Mouse (Mus musculus) lung, postnatal 0 days (tissue): ENCODE data around the gene Gm49358. TPM values are rescaled to one million over a fixed set of nuclear protein-coding genes. Genes with fewer than 3 reads are reported as not detected.

Experiments used
- ATAC-seq: fragments of 200-750 bp; cut with Nextera tagmentation; 2 replicates; pipeline ENCODE4 v1.8.0; 2017; ENCODE audit warnings: moderate library complexity
- DNase-seq: peaks from one replicate; pipeline ENCODE4 v3.0.0-alpha.2; 2016; ENCODE audit warnings: low spot score
- H3K27ac ChIP-seq: fragments of 300-500 bp; sonication (generic); 2 replicates; pipeline ENCODE4 v1.5.1; 2014; ENCODE audit warnings: antibody characterized with exemption, mild to moderate bottlenecking, low read length, mixed read lengths
- H3K27me3 ChIP-seq: fragments of 300-500 bp; sonication (generic); replicated peaks from 2 replicates; pipeline ENCODE4 v1.6.1; 2014; ENCODE audit warnings: low read length, mixed read lengths; ENCODE audit not compliant: insufficient read depth
- H3K36me3 ChIP-seq: fragments of 300-500 bp; sonication (generic); 2 replicates; pipeline ENCODE4 v1.6.1; 2014; ENCODE audit warnings: low read length, mixed read lengths; ENCODE audit not compliant: insufficient read depth
- H3K4me1 ChIP-seq: fragments of 300-500 bp; sonication (generic); 2 replicates; pipeline ENCODE4 v1.6.1; 2014; ENCODE audit warnings: antibody characterized with exemption, low read depth, low read length, mixed read lengths; ENCODE audit not compliant: insufficient read depth
- H3K4me2 ChIP-seq: fragments of 300-500 bp; sonication (generic); replicated peaks from 2 replicates; pipeline ENCODE4 v1.6.1; 2014; ENCODE audit warnings: low read depth, mild to moderate bottlenecking, low read length, moderate library complexity, mixed read lengths
- H3K4me3 ChIP-seq: fragments of 300-500 bp; sonication (generic); 2 replicates; pipeline ENCODE4 v1.5.1; 2014; ENCODE audit warnings: low read depth, low read length
- H3K9ac ChIP-seq: fragments of 300-500 bp; sonication (generic); replicated peaks from 2 replicates; pipeline ENCODE4 v1.6.1; 2014; ENCODE audit warnings: low read depth, mild to moderate bottlenecking
- H3K9me3 ChIP-seq: fragments of 300-500 bp; sonication (generic); 2 replicates; pipeline ENCODE4 v1.6.1; 2016; ENCODE audit warnings: low read length, mixed read lengths
- CTCF ChIP-seq: IDR thresholded peaks from 2 replicates; pipeline ENCODE4 v1.5.1; 2016; ENCODE audit warnings: antibody characterized with exemption, mild to moderate bottlenecking
- EP300 ChIP-seq: IDR thresholded peaks from 2 replicates; pipeline ENCODE4 v1.6.1; 2016; ENCODE audit warnings: antibody characterized with exemption, mild to moderate bottlenecking, control low read depth
- whole genome bisulfite sequencing: fragments of 180-500 bp; shearing (Covaris S2); extraction: QIAGEN DNeasy Blood & Tissue Kit; methylation state at CpG from one replicate; pipeline ENCODE4 v1.1.7; 2014; 5-methylcytosine and 5-hydroxymethylcytosine counted together
- polyA plus RNA-seq: library from polyadenylated mRNA; unstranded; fragments of >200 nt; fragmentation: Nextera tagmentation; extraction: Ambion mirVana; gene quantifications from 2 replicates; pipeline ENCODE4 v1.2.1, GENCODE M21; 2015

Gene Gm49358
- not detected in 2 replicates for polyA plus RNA-seq

DNA sequence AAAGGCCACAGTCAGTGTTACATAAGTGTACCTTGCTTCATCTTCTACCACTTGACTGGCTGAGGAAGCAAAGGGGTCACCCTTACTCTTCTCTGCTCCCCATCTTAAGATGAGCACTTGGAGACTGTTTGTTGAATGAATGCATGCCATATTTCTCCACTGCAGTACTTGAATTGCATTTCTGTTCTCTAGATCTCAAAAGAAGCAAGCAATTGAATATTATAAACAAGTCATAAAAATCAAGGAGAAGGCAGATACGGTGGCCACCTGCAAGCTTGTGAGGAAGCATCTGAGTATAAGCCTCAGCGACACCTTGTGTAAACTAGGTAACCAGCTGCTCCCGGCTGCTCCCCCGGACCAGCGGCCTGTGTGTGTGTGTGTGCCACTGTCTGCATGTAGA lies at the start of gene Gm49358:
Gm49358 (plus strand) TSS at position 301 of the 400 bp plus-strand sequence.
- ATAC-seq = no peak
- H3K36me3 ChIP-seq = no peaks in the 10 kb centered on the region

DNA sequence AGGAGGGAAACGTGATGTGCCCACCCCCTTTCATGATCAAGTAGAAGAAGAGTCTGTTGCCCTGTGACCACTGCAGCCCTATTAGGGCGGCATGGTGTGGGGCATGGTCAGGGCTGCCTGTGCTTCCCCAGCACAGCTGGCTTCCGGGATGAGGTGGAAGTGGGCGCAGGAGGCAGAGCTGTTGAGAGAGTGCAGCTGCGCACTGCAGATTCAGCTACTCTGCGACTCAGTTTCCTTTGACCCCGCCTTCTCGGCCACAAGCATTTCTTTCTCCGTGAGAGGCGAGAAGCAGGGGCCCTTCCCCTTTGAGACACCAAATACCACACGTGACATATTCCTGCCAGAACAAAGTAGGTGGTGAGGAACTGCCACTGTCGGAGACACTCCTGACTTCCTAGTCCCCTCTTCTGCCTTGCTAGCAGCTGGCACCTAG lies 36.2 kb upstream of the Gm49358 start:
- peak; percentile 87 for ATAC-seq
- peak overlapping the region; percentile 57 for H3K27ac ChIP-seq

More for the DNA sequence above, at the start of gene Gm49358:
- no peak for DNase-seq
- Histone ChIP-seq H3K4me3 (no peak within 1 kb of the TSS), H3K27ac (no peak within 1 kb of the TSS), H3K27me3 (no peaks in the 10 kb centered on the region), H3K9me3 (no peaks in the 10 kb centered on the region), H3K9ac (no peak within 1 kb of the TSS), H3K4me2 (no peak within 1 kb of the TSS), H3K4me1 (no peaks in the 10 kb centered on the region)
- WGBS = 82% methylated on average over 5 of the region's 5 CpGs
- TF ChIP-seq CTCF (no peak), EP300 (no peak)

DNA sequence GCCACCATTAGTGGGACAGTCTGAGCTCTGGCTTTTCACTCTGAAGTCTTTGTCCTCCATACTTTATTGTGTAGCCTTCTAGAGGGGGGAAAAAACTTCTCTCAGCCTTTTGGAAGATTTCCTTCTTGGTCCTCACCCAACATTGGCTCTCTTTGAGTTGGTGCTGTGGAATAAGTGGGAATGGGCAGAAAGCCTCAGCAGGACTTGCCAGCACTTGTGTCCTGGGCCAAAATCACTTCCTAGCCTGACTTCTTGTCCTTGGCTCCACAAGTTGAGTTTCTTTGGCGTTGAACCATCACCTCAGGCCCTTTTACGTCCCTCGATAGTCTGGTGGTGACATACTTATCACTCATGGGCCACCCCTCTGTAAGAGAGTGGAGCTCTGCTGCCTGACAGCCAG lies 35.6 kb upstream of the Gm49358 start:
- peak overlapping the region; percentile 61 for H3K4me2 ChIP-seq

More for the DNA sequence above, 36.2 kb upstream of the Gm49358 start:
- Histone ChIP-seq H3K4me3 (peak overlapping the region; percentile 20; the same call in 1 of the 2 replicates), H3K4me2 (peak overlapping the region; percentile 61), H3K4me1 (peaks cover 8% of the 10 kb centered on the region; the same call in 1 of the 2 replicates), H3K27me3 (no peaks in the 10 kb centered on the region), H3K36me3 (no peaks in the 10 kb centered on the region), H3K9ac (no peak overlapping the region), H3K9me3 (no peaks in the 10 kb centered on the region)
- under 1% methylated on average over 12 of the region's 12 CpGs for WGBS
- TF ChIP-seq CTCF = no peak
- no peak for TF ChIP-seq EP300
- peak; percentile 85 for DNase-seq

DNA sequence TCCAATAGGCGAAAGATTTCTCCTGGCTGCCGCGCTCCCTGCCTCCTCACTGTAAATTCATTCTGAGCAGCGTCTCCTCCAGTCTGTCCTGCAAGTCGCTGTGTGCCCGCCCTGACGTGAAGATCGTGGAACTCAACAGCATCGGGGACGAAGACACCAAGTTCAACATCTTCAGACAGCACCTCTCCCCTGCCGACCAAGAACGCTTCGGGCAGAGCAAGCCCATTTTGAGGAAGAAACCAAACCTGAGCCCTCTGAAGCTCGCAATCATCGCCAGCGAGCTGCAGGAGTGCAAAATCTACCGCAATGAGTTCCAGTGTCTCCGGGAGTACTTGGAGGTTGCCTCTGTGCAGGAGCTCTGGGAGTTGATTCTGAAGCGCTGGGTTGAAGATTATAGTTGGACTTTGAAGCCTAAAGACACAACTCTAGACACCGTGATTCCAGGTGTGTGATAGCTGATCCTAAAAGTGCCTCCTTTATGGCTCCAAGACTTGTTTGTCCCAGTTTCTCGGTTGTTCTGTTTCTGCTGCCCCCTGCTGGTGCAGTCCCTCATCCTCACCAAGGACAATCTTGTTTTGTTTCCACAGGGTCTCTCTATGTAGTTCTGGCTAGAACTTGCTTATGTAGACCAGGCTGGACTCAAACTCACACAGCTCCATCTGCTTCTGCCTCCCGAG lies 32.8 kb upstream of the Gm49358 start:
- DNase-seq (peak; percentile 83), ATAC-seq (peak; percentile 50)
- H3K4me2 ChIP-seq = peak overlapping the region; percentile 65
- no peak overlapping the region for H3K27ac ChIP-seq
- no peaks in the 10 kb centered on the region for H3K9me3 ChIP-seq
- 8% methylated on average over 22 of the region's 22 CpGs for WGBS
- H3K9ac ChIP-seq = 0 out of 2 replicates have a peak overlapping the region, but pooled peaks have one; percentile 36
- H3K4me3 ChIP-seq = peak overlapping the region; percentile 41
- no peaks in the 10 kb centered on the region for H3K36me3 ChIP-seq
- H3K27me3 ChIP-seq = no peaks in the 10 kb centered on the region
- TF ChIP-seq CTCF (peak; percentile 86), EP300 (no peak)
- peaks cover 8% of the 10 kb centered on the region; the same call in 1 of the 2 replicates for H3K4me1 ChIP-seq

More for the DNA sequence above, 35.6 kb upstream of the Gm49358 start:
- H3K27me3 ChIP-seq = no peaks in the 10 kb centered on the region
- DNase-seq = no peak
- peak overlapping the region; percentile 57; the same call in 1 of the 2 replicates for H3K27ac ChIP-seq
- WGBS = 67% methylated on average over 3 of the region's 3 CpGs
- H3K36me3 ChIP-seq = no peaks in the 10 kb centered on the region
- H3K4me3 ChIP-seq = no peak overlapping the region
- peaks cover 8% of the 10 kb centered on the region; the same call in 1 of the 2 replicates for H3K4me1 ChIP-seq
- no peak overlapping the region for H3K9ac ChIP-seq
- no peaks in the 10 kb centered on the region for H3K9me3 ChIP-seq
- ATAC-seq = no peak
- TF ChIP-seq CTCF (no peak), EP300 (no peak)

DNA sequence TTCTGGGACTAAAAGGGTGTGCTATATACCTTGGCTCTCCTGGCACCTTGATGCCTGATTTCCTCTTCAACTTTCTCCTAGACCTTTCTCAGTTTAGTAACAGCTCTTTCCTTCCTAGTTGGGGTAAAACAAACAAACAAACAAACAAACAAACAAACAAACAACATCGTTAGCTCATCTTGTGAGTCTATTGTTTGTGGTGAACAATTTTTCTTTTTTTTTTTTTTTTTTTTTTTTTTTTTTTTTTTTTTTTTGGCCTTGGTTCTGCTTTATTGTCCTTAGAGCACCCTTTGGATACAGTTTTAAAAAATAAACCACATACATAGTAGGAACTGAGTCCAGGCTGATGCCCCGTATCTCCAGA lies 32.3 kb upstream of the Gm49358 start:
- TF ChIP-seq EP300 = no peak
- TF ChIP-seq CTCF = no peak
- WGBS = 31% methylated on average over 2 of the region's 2 CpGs
- no peaks in the 10 kb centered on the region for H3K27me3 ChIP-seq
- H3K4me1 ChIP-seq = peaks cover 8% of the 10 kb centered on the region; the same call in 1 of the 2 replicates
- no peak overlapping the region for H3K27ac ChIP-seq
- H3K36me3 ChIP-seq = no peaks in the 10 kb centered on the region
- no peaks in the 10 kb centered on the region for H3K9me3 ChIP-seq
- ATAC-seq = no peak
- H3K9ac ChIP-seq = no peak overlapping the region
- no peak overlapping the region for H3K4me3 ChIP-seq
- no peak overlapping the region for H3K4me2 ChIP-seq
- no peak for DNase-seq

DNA sequence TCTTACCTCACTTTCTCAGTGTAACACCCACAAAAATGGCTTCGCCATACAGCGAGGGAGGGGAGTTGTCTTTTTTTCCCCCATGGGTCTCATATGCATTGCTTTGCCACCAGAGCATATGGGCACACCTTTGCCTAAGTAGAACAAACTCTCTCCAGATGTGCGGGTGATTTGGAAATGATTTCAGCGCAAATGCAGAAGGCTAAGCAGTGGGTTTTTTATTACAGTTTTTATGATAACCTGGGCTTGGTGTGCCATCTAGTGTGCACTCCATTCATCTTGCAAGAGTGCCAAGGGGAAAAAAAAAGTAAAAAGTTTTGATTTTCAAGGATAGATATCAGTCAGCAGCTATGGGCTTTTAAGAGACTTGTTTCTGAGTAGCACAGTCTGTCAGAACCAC lies 28.7 kb upstream of the Gm49358 start:
- 82% methylated on average over 4 of the region's 4 CpGs for WGBS
- TF ChIP-seq CTCF (no peak), EP300 (no peak)
- Histone ChIP-seq H3K9me3 (no peaks in the 10 kb centered on the region), H3K27ac (no peak overlapping the region), H3K27me3 (no peaks in the 10 kb centered on the region), H3K4me2 (no peak overlapping the region), H3K4me3 (no peak overlapping the region), H3K36me3 (no peaks in the 10 kb centered on the region), H3K9ac (no peak overlapping the region), H3K4me1 (no peaks in the 10 kb centered on the region)
- DNase-seq (no peak), ATAC-seq (no peak)
